Mouse (Mus musculus) CH12.LX (cell line): ENCODE measurements around the gene Foxa2. TPM values are rescaled to one million over a fixed set of nuclear protein-coding genes. Genes with fewer than 3 reads are reported as not detected.

Experiments used
- DNase-seq: peaks from one replicate; pipeline ENCODE4 v3.0.0-alpha.2; 2013; ENCODE audit errors: extremely low read depth
- H3K27ac ChIP-seq: 2 replicates; pipeline ENCODE4 v1.5.1; 2012; ENCODE audit warnings: low read depth, mild to moderate bottlenecking, control low read depth, moderate library complexity; ENCODE audit not compliant: insufficient read depth
- H3K27me3 ChIP-seq: replicated peaks from 2 replicates; pipeline ENCODE3; 2012; ENCODE audit warnings: inconsistent platforms
- H3K36me3 ChIP-seq, 2 experiments: replicated peaks in 1 of 2; 2 replicates each; pipeline versions ENCODE3 to v1.6.1; 2012; ENCODE audit warnings: inconsistent platforms in 1 of 2, low read length in 1 of 2, mild to moderate bottlenecking in 1 of 2, mixed read lengths in 1 of 2, moderate library complexity in 1 of 2; ENCODE audit not compliant: control insufficient read depth in 1 of 2, insufficient read depth in 1 of 2
- H3K4me1 ChIP-seq, 2 experiments: 2 replicates each; pipeline ENCODE4 v1.6.1; 2012; ENCODE audit warnings: inconsistent platforms in 1 of 2, moderate library complexity in 1 of 2; ENCODE audit not compliant: insufficient read depth in 2 of 2, control insufficient read depth in 1 of 2
- H3K4me2 ChIP-seq: 2 replicates; pipeline ENCODE4 v1.6.1; 2012; ENCODE audit warnings: low read depth, mild to moderate bottlenecking, control low read depth; ENCODE audit not compliant: poor library complexity, insufficient read depth, severe bottlenecking
- H3K4me3 ChIP-seq, 3 experiments: fragments of 150-350 bp in 1 of 3; sonication (generic) in 1 of 3; replicated peaks in 1 of 3; 2 replicates each; pipeline versions ENCODE3 to v1.5.1; 2011 to 2012; ENCODE audit warnings: low read depth in 2 of 3, low read length in 2 of 3, mild to moderate bottlenecking in 2 of 3, moderate library complexity in 2 of 3, control low read depth in 1 of 3, improper control_type of control experiment in 1 of 3, inconsistent platforms in 1 of 3, mixed read lengths in 1 of 3; ENCODE audit not compliant: poor library complexity in 1 of 3
- H3K79me2 ChIP-seq: replicated peaks from 2 replicates; pipeline ENCODE4 v1.6.1; 2012; ENCODE audit warnings: mild to moderate bottlenecking, moderate library complexity; ENCODE audit not compliant: control insufficient read depth, poor library complexity, insufficient read depth, severe bottlenecking; ENCODE audit errors: extremely low read depth
- H3K9ac ChIP-seq: 2 replicates; pipeline ENCODE4 v1.6.1; 2012; ENCODE audit warnings: low read depth, mild to moderate bottlenecking, control low read depth, moderate library complexity; ENCODE audit not compliant: insufficient read depth
- H3K9me3 ChIP-seq: replicated peaks from 2 replicates; pipeline ENCODE3; 2012; ENCODE audit warnings: low read length, inconsistent platforms, mixed read lengths
- BHLHE40 ChIP-seq: IDR thresholded peaks from 2 replicates; pipeline ENCODE4 v1.6.1; 2011; ENCODE audit warnings: mild to moderate bottlenecking, low read depth, low read length, improper control_type of control experiment
- CHD2 ChIP-seq: IDR thresholded peaks from 2 replicates; pipeline ENCODE4 v1.6.1; 2011; ENCODE audit warnings: low read length, improper control_type of control experiment
- CTCF ChIP-seq, 2 experiments: IDR thresholded peaks in 1 of 2; conservative IDR thresholded peaks in 1 of 2; 2 replicates each; pipeline ENCODE4 v1.5.1; 2011 to 2012; ENCODE audit warnings: low read depth in 2 of 2, low read length in 2 of 2, improper control_type of control experiment in 1 of 2, inconsistent platforms in 1 of 2, mild to moderate bottlenecking in 1 of 2, moderate library complexity in 1 of 2
- ETS1 ChIP-seq: conservative IDR thresholded peaks from 2 replicates; pipeline ENCODE4 v1.6.1; 2012; ENCODE audit warnings: low read depth, mild to moderate bottlenecking, inconsistent platforms, low read length, improper control_type of control experiment, moderate library complexity
- GABPA ChIP-seq: IDR thresholded peaks from 2 replicates; pipeline ENCODE4 v1.6.1; 2012; ENCODE audit warnings: low read depth, low read length, improper control_type of control experiment, inconsistent platforms; ENCODE audit not compliant: insufficient replicate concordance
- JUN ChIP-seq: IDR thresholded peaks from 2 replicates; pipeline ENCODE4 v1.6.1; 2011; ENCODE audit warnings: low read depth, mild to moderate bottlenecking, low read length, improper control_type of control experiment, moderate library complexity; ENCODE audit not compliant: insufficient read depth
- JUND ChIP-seq: conservative IDR thresholded peaks from 2 replicates; pipeline ENCODE4 v1.6.1; 2011; ENCODE audit warnings: low read depth, low read length, improper control_type of control experiment
- KAT2A ChIP-seq: IDR thresholded peaks from 2 replicates; pipeline ENCODE4 v1.6.1; 2012; ENCODE audit warnings: low read length, improper control_type of control experiment, inconsistent platforms; ENCODE audit not compliant: insufficient replicate concordance
- MAX ChIP-seq: IDR thresholded peaks from 2 replicates; pipeline ENCODE4 v1.6.1; 2011; ENCODE audit warnings: low read length, improper control_type of control experiment
- MEF2A ChIP-seq: IDR thresholded peaks from 2 replicates; pipeline ENCODE4 v1.6.1; 2014; ENCODE audit warnings: low read depth, mild to moderate bottlenecking, inconsistent platforms, low read length, improper control_type of control experiment, borderline replicate concordance
- MXI1 ChIP-seq: IDR thresholded peaks from 2 replicates; pipeline ENCODE4 v1.6.1; 2011; ENCODE audit warnings: mild to moderate bottlenecking, low read depth, low read length, improper control_type of control experiment
- MYC ChIP-seq: IDR thresholded peaks from 2 replicates; pipeline ENCODE4 v1.6.1; 2011; ENCODE audit warnings: low read depth, mild to moderate bottlenecking, improper control_type of control experiment, low read length
- NRF1 ChIP-seq: IDR thresholded peaks from 2 replicates; pipeline ENCODE4 v1.6.1; 2014; ENCODE audit warnings: low read depth, mild to moderate bottlenecking, inconsistent platforms, low read length, improper control_type of control experiment, moderate library complexity
- POLR2A ChIP-seq: IDR thresholded peaks from 2 replicates; pipeline ENCODE4 v1.6.1; 2011; ENCODE audit warnings: low read depth, mild to moderate bottlenecking, improper control_type of control experiment, low read length
- SIN3A ChIP-seq: IDR thresholded peaks from 2 replicates; pipeline ENCODE4 v1.6.1; 2012; ENCODE audit warnings: low read length, improper control_type of control experiment, inconsistent platforms
- SMC3 ChIP-seq: IDR thresholded peaks from 2 replicates; pipeline ENCODE4 v1.6.1; 2011; ENCODE audit warnings: low read depth, low read length, improper control_type of control experiment
- TBP ChIP-seq: conservative IDR thresholded peaks from 2 replicates; pipeline ENCODE4 v1.6.1; 2011; ENCODE audit warnings: low read depth, low read length, improper control_type of control experiment
- TCF12 ChIP-seq: IDR thresholded peaks from 2 replicates; pipeline ENCODE4 v1.6.1; 2014; ENCODE audit warnings: low read depth, mild to moderate bottlenecking, inconsistent platforms, low read length, improper control_type of control experiment
- USF1 ChIP-seq: IDR thresholded peaks from 2 replicates; pipeline ENCODE4 v1.6.1; 2014; ENCODE audit warnings: low read depth, mild to moderate bottlenecking, inconsistent platforms, low read length, improper control_type of control experiment
- ZC3H11A ChIP-seq: IDR thresholded peaks from 2 replicates; pipeline ENCODE4 v1.6.1; 2012; ENCODE audit warnings: low read depth, mild to moderate bottlenecking, inconsistent platforms, low read length, improper control_type of control experiment
- ZNF384 ChIP-seq: IDR thresholded peaks from 2 replicates; pipeline ENCODE4 v1.6.1; 2012; ENCODE audit warnings: low read depth, low read length, improper control_type of control experiment, inconsistent platforms
- dilution Hi-C: fragments of 300-500 bp; cut with MboI; formaldehyde crosslinking; loops from 2 replicates; pipeline ENCODE4 v1.14.3; 2020; ENCODE audit warnings: low sequenced_read_pairs; ENCODE audit not compliant: extremely low pct_unique_long_range_greater_than_20kb, extremely low pct_ligation_motif_present
- in situ Hi-C: fragments of 300-500 bp; cut with MboI; formaldehyde crosslinking; loops from 3 replicates; pipeline ENCODE4 v1.14.3; 2019; ENCODE audit warnings: low sequenced_read_pairs, low pct_ligation_motif_present, low pct_unique_long_range_greater_than_20kb, mixed read lengths
- polyA plus RNA-seq: library from polyadenylated mRNA; unstranded; fragments of >175 nt; gene quantifications from 2 replicates; pipeline ENCODE4 v1.2.1, GENCODE M21; 2012; ENCODE audit warnings: low read depth; ENCODE audit not compliant: insufficient read length
- total RNA-seq, 2 experiments: library from RNA; depleted of rRNA; stranded (reverse); fragments of 300-350 nt in 1 of 2; fragments of >200 nt in 1 of 2; gene quantifications; 2 replicates each; pipeline ENCODE4 v1.2.3; 2012 to 2014

Gene Foxa2
- total and polyA plus RNA-seq, 3 experiments = not detected

DNA sequence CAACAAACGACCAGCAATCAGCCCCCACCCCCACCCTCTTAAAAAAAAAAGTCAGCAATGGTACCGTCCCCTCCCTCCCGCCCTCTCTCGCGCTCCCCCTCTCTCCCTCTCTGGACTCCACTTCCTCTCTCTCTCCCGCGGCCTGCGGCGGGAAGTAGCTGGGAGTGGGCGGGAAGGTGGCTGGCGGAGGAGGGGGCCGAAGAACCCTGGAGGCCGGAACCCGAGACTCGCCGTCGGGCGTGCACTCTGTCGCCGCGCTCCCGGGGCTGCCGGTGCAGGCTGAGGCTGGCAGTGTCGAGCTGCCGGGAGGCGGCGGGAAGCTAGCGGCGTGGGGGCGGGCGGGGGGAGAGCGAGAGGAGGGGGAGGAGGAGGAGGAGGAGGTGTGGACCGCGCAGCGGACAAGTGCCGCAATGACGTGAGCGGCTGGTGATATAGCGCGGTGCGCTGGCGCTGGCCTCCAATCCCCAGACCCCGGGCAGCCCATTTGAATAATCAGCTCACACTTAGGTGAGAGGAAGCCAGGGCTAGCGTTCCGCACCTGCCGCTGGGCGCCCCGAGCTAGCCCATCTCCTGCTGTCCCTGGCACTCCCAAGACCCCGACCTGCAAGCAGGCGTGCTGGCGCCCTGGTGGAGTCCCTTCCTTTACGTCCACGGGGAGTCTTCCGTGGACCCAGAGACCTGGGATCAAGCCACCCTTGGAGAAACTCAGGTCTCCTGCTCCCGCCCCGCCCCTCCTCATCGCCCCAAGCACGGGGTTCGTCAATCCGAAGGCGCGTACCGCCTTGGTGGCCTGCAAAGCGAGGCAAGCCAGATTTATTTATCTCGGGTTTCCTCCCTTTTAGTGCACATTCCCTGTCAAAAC lies 601 bp downstream of the Foxa2 start:
- no peak overlapping the region for H3K4me3 ChIP-seq
- H3K4me2 ChIP-seq = no peak overlapping the region
- in situ Hi-C loops (no loop called here), dilution Hi-C loops (no loop called here)
- H3K27me3 ChIP-seq = peaks cover 7% of the 10 kb centered on the region
- no peak overlapping the region for H3K9ac ChIP-seq
- DNase-seq = no peak
- no peaks in the 10 kb centered on the region for H3K36me3 ChIP-seq
- TF ChIP-seq POLR2A (no peak), ZNF384 (no peak), ETS1 (no peak), BHLHE40 (no peak), TCF12 (no peak), MEF2A (no peak), MXI1 (no peak), SMC3 (no peak), SIN3A (no peak), CTCF (conservative IDR thresholded peaks at IDR 0.05 in 1 of 2, IDR thresholded peaks at IDR 0.05 in 1 of 2; ENCODE audit: low read depth in 2 of 2, low read length in 2 of 2) (no peak), KAT2A (no peak), MYC (no peak), USF1 (no peak), NRF1 (no peak), TBP (no peak), GABPA (no peak)
- H3K4me1 ChIP-seq = no peaks in the 10 kb centered on the region
- peaks cover 22% of the 10 kb centered on the region for H3K9me3 ChIP-seq
- no peaks in the 10 kb centered on the region for H3K79me2 ChIP-seq
- H3K27ac ChIP-seq = no peak overlapping the region

DNA sequence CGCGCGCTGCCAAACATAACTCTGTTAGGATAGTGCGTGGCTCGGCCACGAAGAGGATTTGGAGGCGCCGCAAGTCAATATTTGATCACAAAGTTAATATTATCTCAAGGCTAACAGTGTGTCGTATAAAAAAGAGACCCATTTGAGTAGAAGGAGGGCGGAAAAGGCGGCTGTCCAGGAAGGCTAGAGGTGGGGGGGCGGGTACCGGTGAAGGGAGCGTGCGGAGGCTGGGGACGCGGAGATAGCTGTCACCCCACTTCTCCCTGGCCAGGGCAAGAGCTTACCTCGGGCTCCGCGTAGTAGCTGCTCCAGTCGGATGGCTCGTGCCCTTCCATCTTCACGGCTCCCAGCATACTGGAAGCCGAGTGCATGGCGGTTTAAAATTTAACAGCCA lies 1.2 kb downstream of the Foxa2 start:
- H3K9ac ChIP-seq = no peak overlapping the region
- H3K27me3 ChIP-seq = peaks cover 9% of the 10 kb centered on the region
- dilution Hi-C loops = no loop called here

More for the DNA sequence above, 1.2 kb downstream of the Foxa2 start:
- Histone ChIP-seq H3K4me3 (no peak overlapping the region), H3K36me3 (no peaks in the 10 kb centered on the region), H3K9me3 (peaks cover 22% of the 10 kb centered on the region), H3K4me1 (no peaks in the 10 kb centered on the region), H3K27ac (no peak overlapping the region), H3K79me2 (no peaks in the 10 kb centered on the region), H3K4me2 (no peak overlapping the region)
- in situ Hi-C loops = no loop called here
- no peak for TF ChIP-seq MAX
- no peak for TF ChIP-seq NRF1
- no peak for TF ChIP-seq CHD2
- no peak for TF ChIP-seq ZC3H11A
- no peak for TF ChIP-seq JUN
- TF ChIP-seq JUND = no peak
- no peak for TF ChIP-seq KAT2A
- TF ChIP-seq TCF12 = no peak
- DNase-seq = no peak
